Mouse (Mus musculus) kidney, embryonic 15.5 days (tissue): ENCODE data around the gene Slc25a31. TPM values are rescaled to one million over a fixed set of nuclear protein-coding genes. Genes with fewer than 3 reads are reported as not detected.

Source experiments
- ATAC-seq: fragments of 200-750 bp; cut with Nextera tagmentation; replicated peaks from 2 replicates; pipeline ENCODE4 v1.8.0; 2017; ENCODE audit warnings: moderate TSS enrichment; ENCODE audit not compliant: low FRiP score
- H3K27ac ChIP-seq: fragments of 300-500 bp; sonication (generic); 2 replicates; pipeline ENCODE4 v1.5.1; 2015; ENCODE audit warnings: mild to moderate bottlenecking, inconsistent platforms
- H3K27me3 ChIP-seq: fragments of 300-500 bp; sonication (generic); 2 replicates; pipeline ENCODE4 v1.6.1; 2015; ENCODE audit warnings: inconsistent platforms
- H3K36me3 ChIP-seq: fragments of 300-500 bp; sonication (generic); 2 replicates; pipeline ENCODE4 v1.6.1; 2015; ENCODE audit warnings: inconsistent platforms
- H3K4me1 ChIP-seq: fragments of 300-500 bp; sonication (generic); 2 replicates; pipeline ENCODE4 v1.6.1; 2015; ENCODE audit warnings: inconsistent platforms
- H3K4me2 ChIP-seq: fragments of 300-500 bp; sonication (generic); 2 replicates; pipeline ENCODE4 v1.6.1; 2015; ENCODE audit warnings: moderate library complexity, mild to moderate bottlenecking, inconsistent platforms
- H3K4me3 ChIP-seq: fragments of 300-500 bp; sonication (generic); replicated peaks from 2 replicates; pipeline ENCODE4 v1.5.1; 2015; ENCODE audit warnings: mild to moderate bottlenecking, inconsistent platforms
- H3K9ac ChIP-seq: fragments of 300-500 bp; sonication (generic); 2 replicates; pipeline ENCODE4 v1.6.1; 2015; ENCODE audit warnings: mild to moderate bottlenecking, inconsistent platforms
- H3K9me3 ChIP-seq: fragments of 300-500 bp; sonication (generic); replicated peaks from 2 replicates; pipeline ENCODE4 v1.6.1; 2016; ENCODE audit warnings: inconsistent platforms
- WGBS: fragments of 180-500 bp; shearing (Covaris S2); methylation state at CpG from one replicate; pipeline ENCODE4 v1.1.7; 2015; ENCODE audit warnings: mixed read lengths; 5-methylcytosine and 5-hydroxymethylcytosine counted together
- polyA plus RNA-seq: library from polyadenylated mRNA; unstranded; fragments of >200 nt; fragmentation: Nextera tagmentation; extraction: Ambion mirVana; gene quantifications from 2 replicates; pipeline ENCODE4 v1.2.1, GENCODE M21; 2015

Slc25a31 gene
- polyA plus RNA-seq = 0.10 and 0.12 TPM in 2 replicates

- Histone ChIP-seq H3K27me3 (no peaks in the 10 kb centered on the region), H3K9ac (no peak within 1 kb of the TSS), H3K27ac (no peak within 1 kb of the TSS), H3K4me1 (no peaks in the 10 kb centered on the region), H3K9me3 (no peaks in the 10 kb centered on the region), H3K36me3 (no peaks in the 10 kb centered on the region), H3K4me2 (no peak within 1 kb of the TSS), H3K4me3 (no peak within 1 kb of the TSS)
- ATAC-seq = no peak
- 94% methylated on average over 30 of the region's 30 CpGs for WGBS
Observed at GRCm38 (mm10) chr3:40708655-40709054, at the start of gene Slc25a31. Gene Slc25a31 (plus strand): TSS chr3:40708855.

GRCm38 (mm10) chr3:40660231-40660630, 48.4 kb upstream of the Slc25a31 start:
- Histone ChIP-seq H3K9ac (no peak overlapping the region), H3K4me2 (no peak overlapping the region), H3K9me3 (no peaks in the 10 kb centered on the region), H3K36me3 (peaks cover 11% of the 10 kb centered on the region; the same call in 1 of the 2 replicates), H3K27ac (no peak overlapping the region), H3K4me3 (no peak overlapping the region), H3K4me1 (no peaks in the 10 kb centered on the region), H3K27me3 (no peaks in the 10 kb centered on the region)
- 95% methylated on average over 2 of the region's 2 CpGs for WGBS
- no peak for ATAC-seq

GRCm38 (mm10) chr3:40666109-40666508, 42.5 kb upstream of the Slc25a31 start:
- H3K9me3 ChIP-seq = no peaks in the 10 kb centered on the region
- peaks cover 10% of the 10 kb centered on the region; the same call in 1 of the 2 replicates for H3K36me3 ChIP-seq
- H3K27me3 ChIP-seq = no peaks in the 10 kb centered on the region
- ATAC-seq = no peak
- no peak overlapping the region for H3K4me2 ChIP-seq
- 96% methylated on average over 4 of the region's 4 CpGs for WGBS
- H3K27ac ChIP-seq = no peak overlapping the region
- H3K9ac ChIP-seq = no peak overlapping the region
- H3K4me3 ChIP-seq = no peak overlapping the region
- H3K4me1 ChIP-seq = no peaks in the 10 kb centered on the region

GRCm38 (mm10) chr3:40666861-40667719, 41.6 kb upstream of the Slc25a31 start:
- Histone ChIP-seq H3K36me3 (peaks cover 10% of the 10 kb centered on the region; the same call in 1 of the 2 replicates), H3K27ac (no peak overlapping the region), H3K4me3 (no peak overlapping the region), H3K9ac (no peak overlapping the region), H3K4me1 (no peaks in the 10 kb centered on the region), H3K9me3 (no peaks in the 10 kb centered on the region), H3K4me2 (no peak overlapping the region), H3K27me3 (no peaks in the 10 kb centered on the region)
- ATAC-seq = no peak
- WGBS = 62% methylated on average over 8 of the region's 8 CpGs

- Histone ChIP-seq H3K9me3 (no peaks in the 10 kb centered on the region), H3K9ac (no peak overlapping the region), H3K4me1 (no peaks in the 10 kb centered on the region), H3K27me3 (no peaks in the 10 kb centered on the region), H3K4me2 (no peak overlapping the region), H3K27ac (no peak overlapping the region), H3K4me3 (no peak overlapping the region), H3K36me3 (peaks cover 12% of the 10 kb centered on the region; the same call in 1 of the 2 replicates)
- no peak for ATAC-seq
- 79% methylated on average over 6 of the region's 6 CpGs for WGBS
Observed at GRCm38 (mm10) chr3:40668889-40669288, 39.8 kb upstream of the Slc25a31 start.

GRCm38 (mm10) chr3:40669395-40669794, 39.3 kb upstream of the Slc25a31 start:
- ATAC-seq = no peak
- WGBS = 92% methylated on average over 3 of the region's 3 CpGs
- H3K4me3 ChIP-seq = no peak overlapping the region

GRCm38 (mm10) chr3:40673515-40673914, 35.1 kb upstream of the Slc25a31 start:
- no peaks in the 10 kb centered on the region for H3K9me3 ChIP-seq
- no peaks in the 10 kb centered on the region for H3K4me1 ChIP-seq
- ATAC-seq = no peak
- H3K36me3 ChIP-seq = 0 out of 2 replicates have a peak, but pooled peaks cover 3% of the 10 kb centered on the region
- no peaks in the 10 kb centered on the region for H3K27me3 ChIP-seq
- H3K4me2 ChIP-seq = no peak overlapping the region
- WGBS = 77% methylated on average over 1 of the region's 1 CpGs
- H3K9ac ChIP-seq = no peak overlapping the region
- no peak overlapping the region for H3K27ac ChIP-seq
- no peak overlapping the region for H3K4me3 ChIP-seq

More at GRCm38 (mm10) chr3:40669395-40669794, 39.3 kb upstream of the Slc25a31 start:
- no peak overlapping the region for H3K27ac ChIP-seq
- H3K9me3 ChIP-seq = no peaks in the 10 kb centered on the region
- H3K9ac ChIP-seq = no peak overlapping the region
- H3K4me2 ChIP-seq = no peak overlapping the region
- H3K27me3 ChIP-seq = no peaks in the 10 kb centered on the region
- H3K4me1 ChIP-seq = no peaks in the 10 kb centered on the region
- H3K36me3 ChIP-seq = peaks cover 8% of the 10 kb centered on the region; the same call in 1 of the 2 replicates

GRCm38 (mm10) chr3:40674873-40675405, 33.7 kb upstream of the Slc25a31 start:
- no peak overlapping the region for H3K9ac ChIP-seq
- no peaks in the 10 kb centered on the region for H3K9me3 ChIP-seq
- no peak overlapping the region for H3K4me2 ChIP-seq
- 67% methylated on average over 8 of the region's 8 CpGs for WGBS
- ATAC-seq = no peak
- H3K27me3 ChIP-seq = no peaks in the 10 kb centered on the region
- H3K4me3 ChIP-seq = no peak overlapping the region
- no peak overlapping the region for H3K27ac ChIP-seq
- 0 out of 2 replicates have a peak, but pooled peaks cover 6% of the 10 kb centered on the region for H3K36me3 ChIP-seq
- H3K4me1 ChIP-seq = no peaks in the 10 kb centered on the region

GRCm38 (mm10) chr3:40678856-40679255, 29.8 kb upstream of the Slc25a31 start:
- no peak for ATAC-seq
- no peak overlapping the region for H3K9ac ChIP-seq

GRCm38 (mm10) chr3:40682404-40682803, 26.3 kb upstream of the Slc25a31 start:
- H3K9ac ChIP-seq = no peak overlapping the region
- no peak overlapping the region for H3K4me2 ChIP-seq
- WGBS = 59% methylated on average over 11 of the region's 11 CpGs
- no peaks in the 10 kb centered on the region for H3K9me3 ChIP-seq
- H3K27ac ChIP-seq = no peak overlapping the region
- no peak overlapping the region for H3K4me3 ChIP-seq
- H3K36me3 ChIP-seq = 0 out of 2 replicates have a peak, but pooled peaks cover 3% of the 10 kb centered on the region
- H3K27me3 ChIP-seq = no peaks in the 10 kb centered on the region
- H3K4me1 ChIP-seq = peaks cover 8% of the 10 kb centered on the region; the same call in 1 of the 2 replicates
- ATAC-seq = peak; percentile 54; the same call in 1 of the 2 replicates

More at GRCm38 (mm10) chr3:40678856-40679255, 29.8 kb upstream of the Slc25a31 start:
- no peak overlapping the region for H3K4me3 ChIP-seq
- no peaks in the 10 kb centered on the region for H3K9me3 ChIP-seq
- no peaks in the 10 kb centered on the region for H3K27me3 ChIP-seq
- WGBS = 84% methylated on average over 1 of the region's 1 CpGs
- H3K36me3 ChIP-seq = 0 out of 2 replicates have a peak, but pooled peaks cover 3% of the 10 kb centered on the region
- H3K4me2 ChIP-seq = no peak overlapping the region
- no peaks in the 10 kb centered on the region for H3K4me1 ChIP-seq
- H3K27ac ChIP-seq = no peak overlapping the region

- no peak overlapping the region for H3K4me2 ChIP-seq
- WGBS = 93% methylated on average over 18 of the region's 18 CpGs
- H3K27ac ChIP-seq = no peak overlapping the region
- 0 out of 2 replicates have a peak, but pooled peaks cover 5% of the 10 kb centered on the region for H3K36me3 ChIP-seq
- H3K27me3 ChIP-seq = no peaks in the 10 kb centered on the region
- no peak overlapping the region for H3K4me3 ChIP-seq
- H3K9me3 ChIP-seq = no peaks in the 10 kb centered on the region
- no peak for ATAC-seq
- H3K9ac ChIP-seq = no peak overlapping the region
- peaks cover 8% of the 10 kb centered on the region; the same call in 1 of the 2 replicates for H3K4me1 ChIP-seq
Observed at GRCm38 (mm10) chr3:40683171-40683570, 25.5 kb upstream of the Slc25a31 start.
